Mouse (Mus musculus): ENCODE data around the gene Kank1. TPM values are rescaled to one million over a fixed set of nuclear protein-coding genes. Genes with fewer than 3 reads are reported as not detected.

Kank1 gene
- polyA plus RNA-seq, 1 experiment from 2014 or later, result 21.8 TPM

DNA sequence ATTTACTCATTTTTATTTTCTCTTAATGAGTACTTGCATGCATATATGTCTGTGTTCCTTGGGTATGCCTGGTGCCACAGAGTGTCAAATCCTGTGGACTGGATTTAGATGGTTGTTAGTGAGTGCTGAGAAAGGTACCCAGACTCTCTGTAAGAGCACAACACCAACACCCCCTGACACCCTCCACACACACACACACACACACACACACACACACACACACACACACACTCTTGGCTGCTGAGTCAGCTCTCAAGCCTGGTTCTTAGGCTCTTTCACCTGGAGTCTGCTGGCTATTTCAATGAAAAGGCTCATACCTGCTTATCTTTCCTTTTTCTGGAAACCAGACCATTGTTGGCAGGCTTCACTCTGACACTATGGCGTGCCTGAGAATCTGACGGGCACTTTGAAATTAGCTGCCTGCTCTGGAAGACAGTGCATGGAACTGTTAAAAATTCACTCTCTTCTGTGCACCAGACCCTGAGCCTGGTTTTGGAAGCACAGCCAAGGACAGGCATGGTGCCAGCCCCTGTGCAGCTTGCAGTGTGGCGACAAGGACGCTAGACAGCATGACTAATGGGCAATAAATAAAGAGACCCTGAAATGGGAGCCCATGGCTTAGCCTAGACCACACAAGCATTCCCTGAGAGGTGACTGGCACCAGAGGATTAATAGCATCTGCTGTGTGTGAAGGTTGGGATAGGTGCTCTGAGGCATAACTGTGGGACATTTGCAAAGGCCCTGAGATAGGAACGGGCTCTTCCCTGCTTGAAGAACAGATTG is 49.2 kb downstream of the Kank1 start:
- no peaks in the 10 kb centered on the region for H3K36me3 ChIP-seq (ENCODE audit: control insufficient read depth, insufficient read depth, low read length)
- 0 out of 2 replicates have a peak, but pooled peaks have one; percentile 18 for ATAC-seq (ENCODE audit: insufficient number of reproducible peaks, insufficient read depth, low FRiP score, low read depth)
- 32% methylated on average over 5 of the region's 5 CpGs for WGBS
- no peaks in the 10 kb centered on the region for H3K4me1 ChIP-seq (ENCODE audit: control insufficient read depth, insufficient read depth, low read length)
- no peaks in the 10 kb centered on the region for H3K9me3 ChIP-seq (ENCODE audit: control insufficient read depth, low read depth, low read length)
- no peak overlapping the region for H3K4me3 ChIP-seq (ENCODE audit: low read depth, low read length)
- no peak overlapping the region for H3K9ac ChIP-seq (replicated peaks; ENCODE audit: low read depth, low read length)
- H3K27me3 ChIP-seq (ENCODE audit: control insufficient read depth, insufficient read depth, low read length), result no peaks in the 10 kb centered on the region
- H3K27ac ChIP-seq (ENCODE audit: low read length), result no peak overlapping the region
- H3K4me2 ChIP-seq (replicated peaks; ENCODE audit: low read depth, low read length), result no peak overlapping the region

DNA sequence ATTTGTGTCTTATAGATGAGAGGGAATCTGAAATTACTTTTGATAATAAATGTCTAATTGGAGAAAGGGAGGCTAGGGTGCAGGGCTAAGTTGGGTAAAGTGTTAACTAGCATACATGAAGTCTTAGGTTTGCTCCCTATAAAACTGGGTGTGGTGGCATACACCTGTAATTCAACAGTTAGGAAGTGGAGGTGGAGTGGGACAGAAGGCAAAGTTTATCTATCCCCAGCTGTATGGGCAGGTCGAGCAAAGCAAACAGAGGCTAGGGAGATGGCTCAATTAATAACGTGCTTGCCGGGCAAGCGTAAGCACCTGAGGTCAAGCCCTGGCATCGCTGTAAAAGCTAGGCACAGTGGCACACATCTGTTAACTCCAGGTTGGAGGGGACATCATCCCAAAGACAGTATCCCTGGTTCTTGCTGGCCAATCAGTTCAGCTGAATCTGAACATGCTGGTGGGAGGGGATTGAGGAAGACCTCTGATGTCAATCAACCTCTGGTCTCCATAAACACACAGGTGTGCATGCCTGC is 54.3 kb downstream of the Kank1 start:
- no peaks in the 10 kb centered on the region for H3K36me3 ChIP-seq (ENCODE audit: control insufficient read depth, insufficient read depth, low read length)
- WGBS, result 53% methylated on average over 5 of the region's 5 CpGs
- no peak overlapping the region for H3K4me2 ChIP-seq (replicated peaks; ENCODE audit: low read depth, low read length)
- no peak overlapping the region for H3K4me3 ChIP-seq (ENCODE audit: low read depth, low read length)
- H3K27me3 ChIP-seq (ENCODE audit: control insufficient read depth, insufficient read depth, low read length), result no peaks in the 10 kb centered on the region
- no peaks in the 10 kb centered on the region for H3K9me3 ChIP-seq (ENCODE audit: control insufficient read depth, low read depth, low read length)
- no peak overlapping the region for H3K9ac ChIP-seq (replicated peaks; ENCODE audit: low read depth, low read length)
- ATAC-seq (ENCODE audit: insufficient number of reproducible peaks, insufficient read depth, low FRiP score, low read depth), result no peak
- H3K27ac ChIP-seq (ENCODE audit: low read length), result no peak overlapping the region
- H3K4me1 ChIP-seq (ENCODE audit: control insufficient read depth, insufficient read depth, low read length), result no peaks in the 10 kb centered on the region

DNA sequence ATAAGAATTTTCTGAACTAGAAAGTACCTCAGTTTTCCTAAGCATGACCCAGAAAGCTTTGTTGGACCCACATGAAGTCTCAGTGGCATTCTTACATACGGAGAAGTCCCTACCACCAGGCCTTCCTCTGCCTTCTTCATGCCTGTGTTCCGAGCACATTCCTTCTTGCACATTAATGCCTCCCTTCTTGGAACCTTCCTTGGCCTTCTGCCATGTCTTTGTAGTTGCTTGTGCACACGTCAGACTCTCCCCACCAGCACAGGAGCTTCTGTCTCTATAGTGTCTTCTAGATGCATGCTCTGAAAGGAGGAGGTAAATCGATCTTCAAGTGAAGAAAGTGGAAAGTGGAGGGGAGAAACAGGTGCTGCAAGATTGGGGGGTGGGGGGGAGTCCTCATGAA is 58.4 kb downstream of the Kank1 start:
- no peak for ATAC-seq (ENCODE audit: insufficient number of reproducible peaks, insufficient read depth, low FRiP score, low read depth)
- H3K36me3 ChIP-seq (ENCODE audit: control insufficient read depth, insufficient read depth, low read length), result no peaks in the 10 kb centered on the region
- no peaks in the 10 kb centered on the region for H3K4me1 ChIP-seq (ENCODE audit: control insufficient read depth, insufficient read depth, low read length)
- no peak overlapping the region for H3K9ac ChIP-seq (replicated peaks; ENCODE audit: low read depth, low read length)
- no peak overlapping the region for H3K4me2 ChIP-seq (replicated peaks; ENCODE audit: low read depth, low read length)
- 56% methylated on average over 4 of the region's 4 CpGs for WGBS
- H3K27me3 ChIP-seq (ENCODE audit: control insufficient read depth, insufficient read depth, low read length), result no peaks in the 10 kb centered on the region
- no peaks in the 10 kb centered on the region for H3K9me3 ChIP-seq (ENCODE audit: control insufficient read depth, low read depth, low read length)
- H3K27ac ChIP-seq (ENCODE audit: low read length), result no peak overlapping the region
- H3K4me3 ChIP-seq (ENCODE audit: low read depth, low read length), result no peak overlapping the region

DNA sequence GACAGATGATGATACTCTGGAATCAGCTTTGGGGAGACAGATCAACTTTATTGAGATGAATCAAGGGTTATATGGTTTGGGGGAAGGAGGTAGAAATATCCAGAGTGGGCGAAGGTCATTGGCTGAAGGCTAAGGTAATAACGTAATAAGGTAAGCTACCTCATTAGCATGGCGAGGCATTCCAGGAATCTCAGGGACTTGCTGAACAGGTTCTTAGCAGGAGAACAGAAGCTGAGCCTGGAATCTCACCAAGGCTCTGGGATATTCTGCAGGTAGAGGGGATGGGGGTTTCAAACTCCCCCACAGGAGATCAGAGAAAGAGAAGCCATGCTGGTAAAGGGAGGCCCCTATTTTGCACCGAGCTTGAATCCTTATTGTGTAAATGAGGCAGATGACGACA is 60.5 kb downstream of the Kank1 start:
- Histone ChIP-seq H3K4me1 (ENCODE audit: control insufficient read depth, insufficient read depth, low read length) (no peaks in the 10 kb centered on the region), H3K27ac (ENCODE audit: low read length) (no peak overlapping the region), H3K9me3 (ENCODE audit: control insufficient read depth, low read depth, low read length) (no peaks in the 10 kb centered on the region), H3K9ac (replicated peaks; ENCODE audit: low read depth, low read length) (no peak overlapping the region), H3K36me3 (ENCODE audit: control insufficient read depth, insufficient read depth, low read length) (no peaks in the 10 kb centered on the region), H3K27me3 (ENCODE audit: control insufficient read depth, insufficient read depth, low read length) (no peaks in the 10 kb centered on the region), H3K4me2 (replicated peaks; ENCODE audit: low read depth, low read length) (no peak overlapping the region), H3K4me3 (ENCODE audit: low read depth, low read length) (no peak overlapping the region)
- WGBS, result 49% methylated on average over 5 of the region's 5 CpGs
- no peak for ATAC-seq (ENCODE audit: insufficient number of reproducible peaks, insufficient read depth, low FRiP score, low read depth)

DNA sequence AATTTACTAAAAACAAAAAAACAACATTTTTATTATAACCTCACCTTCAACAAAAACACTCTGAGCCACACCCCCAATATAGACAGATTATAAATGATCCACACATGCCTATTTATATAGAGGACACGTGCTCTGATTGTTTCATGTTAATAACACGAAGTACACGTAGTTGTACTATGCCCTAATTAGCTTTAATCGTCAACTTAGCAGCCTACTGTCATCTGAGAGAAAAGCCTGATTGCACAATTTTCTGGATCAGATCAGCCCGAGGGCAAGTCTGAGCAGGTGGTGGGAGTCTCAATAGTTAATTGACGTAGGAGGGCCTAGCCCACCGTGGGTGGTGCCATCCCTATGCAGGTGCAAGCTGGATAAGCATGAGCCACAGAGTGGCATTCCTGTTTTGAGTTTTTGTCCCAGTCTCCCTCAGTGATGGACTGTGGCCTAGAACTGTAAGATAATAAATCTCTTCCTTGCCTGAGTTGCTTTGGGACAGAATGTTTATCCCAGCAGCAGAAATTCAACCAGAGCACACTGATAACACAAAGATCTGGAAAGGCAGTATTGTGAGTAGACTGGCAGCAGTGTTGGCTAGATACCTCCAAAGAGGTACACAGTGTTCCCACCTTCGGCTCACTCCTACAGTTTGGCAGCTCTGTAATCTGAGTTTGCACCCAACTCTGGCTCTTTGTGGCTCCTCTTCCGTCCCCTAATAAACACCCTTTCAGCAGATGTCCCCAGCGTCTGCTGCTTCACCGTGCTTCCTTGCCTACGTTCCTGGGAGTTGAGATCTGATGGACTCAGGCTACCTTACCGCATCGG is 63.3 kb downstream of the Kank1 start:
- H3K4me1 ChIP-seq (ENCODE audit: control insufficient read depth, insufficient read depth, low read length), result no peaks in the 10 kb centered on the region
- ATAC-seq (ENCODE audit: insufficient number of reproducible peaks, insufficient read depth, low FRiP score, low read depth), result no peak
- WGBS, result 75% methylated on average over 14 of the region's 14 CpGs

DNA sequence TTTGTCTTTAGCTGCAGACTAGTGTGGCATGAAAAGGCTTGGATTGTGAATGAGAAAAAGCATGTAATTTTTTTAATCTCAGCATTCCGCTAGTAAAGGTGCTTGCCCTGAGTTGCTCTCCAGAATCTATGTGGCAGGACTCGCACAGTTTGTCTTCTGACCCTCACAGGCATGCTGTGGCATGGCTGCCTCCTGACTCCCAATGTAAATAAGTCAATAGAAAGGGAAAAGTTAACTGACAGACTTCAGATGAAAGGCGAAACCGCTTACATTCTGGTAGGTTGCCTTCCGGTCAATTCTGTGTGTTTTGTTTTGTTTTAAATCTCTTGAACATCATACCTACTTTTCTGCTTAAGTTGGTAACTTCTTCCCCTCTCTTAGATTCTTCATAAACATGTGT is 64.4 kb downstream of the Kank1 start:
- H3K27ac ChIP-seq (ENCODE audit: low read length), result no peak overlapping the region
- WGBS, result 65% methylated on average over 5 of the region's 5 CpGs

More for the DNA sequence above, 63.3 kb downstream of the Kank1 start:
- H3K4me2 ChIP-seq (replicated peaks; ENCODE audit: low read depth, low read length), result no peak overlapping the region
- H3K9ac ChIP-seq (replicated peaks; ENCODE audit: low read depth, low read length), result no peak overlapping the region
- H3K27me3 ChIP-seq (ENCODE audit: control insufficient read depth, insufficient read depth, low read length), result no peaks in the 10 kb centered on the region
- no peaks in the 10 kb centered on the region for H3K9me3 ChIP-seq (ENCODE audit: control insufficient read depth, low read depth, low read length)
- no peak overlapping the region for H3K27ac ChIP-seq (ENCODE audit: low read length)
- H3K36me3 ChIP-seq (ENCODE audit: control insufficient read depth, insufficient read depth, low read length), result no peaks in the 10 kb centered on the region
- no peak overlapping the region for H3K4me3 ChIP-seq (ENCODE audit: low read depth, low read length)

DNA sequence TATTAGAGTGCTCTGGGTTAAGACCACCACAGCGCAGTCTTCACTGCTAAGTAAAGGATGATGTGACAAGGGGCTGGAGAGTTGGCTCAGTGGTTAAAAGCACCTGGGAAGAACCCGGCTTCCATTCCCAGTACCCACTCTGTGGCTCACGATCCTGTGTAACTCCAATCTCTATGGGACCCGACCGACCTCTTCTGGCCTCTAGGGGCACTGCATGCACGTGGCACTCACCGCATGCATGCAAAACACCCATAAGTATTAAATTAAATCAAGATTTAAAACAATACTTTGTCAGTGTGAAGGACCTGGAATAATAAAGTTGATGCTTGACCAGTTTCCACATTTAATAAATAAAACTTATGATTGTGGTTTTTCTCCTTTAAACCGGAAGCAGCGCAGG is 69.5 kb downstream of the Kank1 start:
- ATAC-seq (ENCODE audit: insufficient number of reproducible peaks, insufficient read depth, low FRiP score, low read depth), result no peak
- Histone ChIP-seq H3K27ac (ENCODE audit: low read length) (no peak overlapping the region), H3K9me3 (ENCODE audit: control insufficient read depth, low read depth, low read length) (no peaks in the 10 kb centered on the region), H3K4me3 (ENCODE audit: low read depth, low read length) (no peak overlapping the region), H3K27me3 (ENCODE audit: control insufficient read depth, insufficient read depth, low read length) (no peaks in the 10 kb centered on the region), H3K36me3 (ENCODE audit: control insufficient read depth, insufficient read depth, low read length) (no peaks in the 10 kb centered on the region), H3K4me2 (replicated peaks; ENCODE audit: low read depth, low read length) (no peak overlapping the region), H3K4me1 (ENCODE audit: control insufficient read depth, insufficient read depth, low read length) (no peaks in the 10 kb centered on the region), H3K9ac (replicated peaks; ENCODE audit: low read depth, low read length) (no peak overlapping the region)
- 60% methylated on average over 9 of the region's 9 CpGs for WGBS

More for the DNA sequence above, 64.4 kb downstream of the Kank1 start:
- H3K9ac ChIP-seq (replicated peaks; ENCODE audit: low read depth, low read length), result no peak overlapping the region
- H3K4me1 ChIP-seq (ENCODE audit: control insufficient read depth, insufficient read depth, low read length), result no peaks in the 10 kb centered on the region
- no peak overlapping the region for H3K4me3 ChIP-seq (ENCODE audit: low read depth, low read length)
- H3K9me3 ChIP-seq (ENCODE audit: control insufficient read depth, low read depth, low read length), result no peaks in the 10 kb centered on the region
- H3K4me2 ChIP-seq (replicated peaks; ENCODE audit: low read depth, low read length), result no peak overlapping the region
- no peaks in the 10 kb centered on the region for H3K27me3 ChIP-seq (ENCODE audit: control insufficient read depth, insufficient read depth, low read length)
- ATAC-seq (ENCODE audit: insufficient number of reproducible peaks, insufficient read depth, low FRiP score, low read depth), result no peak
- no peaks in the 10 kb centered on the region for H3K36me3 ChIP-seq (ENCODE audit: control insufficient read depth, insufficient read depth, low read length)

DNA sequence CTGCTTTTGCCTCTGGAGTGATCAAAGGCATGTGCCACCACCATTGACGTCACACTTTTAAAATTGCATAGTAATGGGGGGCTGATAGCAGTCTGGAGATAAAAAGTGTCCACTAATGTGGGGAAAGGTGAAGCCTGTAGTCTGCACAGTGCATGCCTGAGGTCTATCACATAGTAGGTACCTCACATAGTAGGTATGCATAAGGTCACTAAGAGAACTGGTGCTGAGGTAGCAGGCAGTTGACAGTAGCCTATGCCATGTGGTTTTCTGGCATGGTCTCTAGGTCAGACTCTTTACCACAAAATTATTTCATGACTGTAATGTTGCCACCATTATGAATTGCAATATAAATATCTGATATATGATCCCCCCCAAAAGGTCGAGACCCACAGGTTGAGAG is 71.4 kb downstream of the Kank1 start:
- Histone ChIP-seq H3K4me2 (replicated peaks; ENCODE audit: low read depth, low read length) (no peak overlapping the region), H3K36me3 (ENCODE audit: control insufficient read depth, insufficient read depth, low read length) (no peaks in the 10 kb centered on the region), H3K4me1 (ENCODE audit: control insufficient read depth, insufficient read depth, low read length) (0 out of 2 replicates have a peak, but pooled peaks cover 5% of the 10 kb centered on the region), H3K9ac (replicated peaks; ENCODE audit: low read depth, low read length) (no peak overlapping the region), H3K9me3 (ENCODE audit: control insufficient read depth, low read depth, low read length) (no peaks in the 10 kb centered on the region), H3K27ac (ENCODE audit: low read length) (no peak overlapping the region), H3K4me3 (ENCODE audit: low read depth, low read length) (no peak overlapping the region), H3K27me3 (ENCODE audit: control insufficient read depth, insufficient read depth, low read length) (no peaks in the 10 kb centered on the region)
- ATAC-seq (ENCODE audit: insufficient number of reproducible peaks, insufficient read depth, low FRiP score, low read depth), result no peak
- 51% methylated on average over 2 of the region's 2 CpGs for WGBS

All from stomach, embryonic 14.5 days (tissue).